Mouse (Mus musculus) cortical plate, adult 2 months (tissue): ENCODE results near the gene C130074G19Rik. TPM values are rescaled to one million over a fixed set of nuclear protein-coding genes. Genes with fewer than 3 reads are reported as not detected.

ENCODE experiments used
- H3K27ac ChIP-seq: fragments of 200-500 bp; 2 replicates; pipeline ENCODE4 v1.5.1; 2012; ENCODE audit warnings: low read length, control low read depth, inconsistent platforms; ENCODE audit not compliant: insufficient read depth
- H3K4me1 ChIP-seq: fragments of 200-500 bp; 2 replicates; pipeline ENCODE4 v1.6.1; 2011; ENCODE audit warnings: low read length; ENCODE audit not compliant: control insufficient read depth, insufficient read depth
- H3K4me3 ChIP-seq: fragments of 200-500 bp; 2 replicates; pipeline ENCODE4 v1.5.1; 2011; ENCODE audit warnings: mild to moderate bottlenecking, low read length, control low read depth; ENCODE audit not compliant: insufficient read depth
- CTCF ChIP-seq: fragments of 200-500 bp; IDR thresholded peaks from 2 replicates; pipeline ENCODE4 v1.5.1; 2011; ENCODE audit warnings: mild to moderate bottlenecking, control low read depth, low read length; ENCODE audit not compliant: insufficient read depth; ENCODE audit errors: extremely low read depth
- POLR2A ChIP-seq: fragments of 200-500 bp; IDR thresholded peaks from 2 replicates; pipeline ENCODE4 v1.6.1; 2011; ENCODE audit warnings: mild to moderate bottlenecking, low read length, control low read depth; ENCODE audit not compliant: insufficient read depth; ENCODE audit errors: extremely low read depth
- polyA plus RNA-seq: library from polyadenylated mRNA; depleted of rRNA; stranded (reverse); fragments of >200 nt; gene quantifications from 2 replicates; pipeline ENCODE4 v1.2.3, GENCODE M21; 2012

The C130074G19Rik gene
- polyA plus RNA-seq, 1 experiment: 35.9 TPM

- no peak for TF ChIP-seq CTCF
- TF ChIP-seq POLR2A: no peak
- Histone ChIP-seq H3K4me1 (peaks cover 7% of the 10 kb centered on the region), H3K27ac (no peak overlapping the region), H3K4me3 (peak overlapping the region; percentile 87; the same call in 1 of the 2 replicates)
Observed at GRCm38 (mm10) chr1:184846973-184847372, 36.0 kb downstream of the C130074G19Rik start.

GRCm38 (mm10) chr1:184846092-184846750 is 36.8 kb downstream of the C130074G19Rik start, which contains the start of gene Marc2:
Marc2 (minus strand) TSS chr1:184846451.
- no peak; the same call in 1 of the 2 replicates for TF ChIP-seq POLR2A
- TF ChIP-seq CTCF: no peak
- Histone ChIP-seq H3K4me1 (peaks cover 8% of the 10 kb centered on the region), H3K4me3 (peak within 1 kb of the TSS; percentile 87), H3K27ac (peak within 1 kb of the TSS; percentile 77)

DNA sequence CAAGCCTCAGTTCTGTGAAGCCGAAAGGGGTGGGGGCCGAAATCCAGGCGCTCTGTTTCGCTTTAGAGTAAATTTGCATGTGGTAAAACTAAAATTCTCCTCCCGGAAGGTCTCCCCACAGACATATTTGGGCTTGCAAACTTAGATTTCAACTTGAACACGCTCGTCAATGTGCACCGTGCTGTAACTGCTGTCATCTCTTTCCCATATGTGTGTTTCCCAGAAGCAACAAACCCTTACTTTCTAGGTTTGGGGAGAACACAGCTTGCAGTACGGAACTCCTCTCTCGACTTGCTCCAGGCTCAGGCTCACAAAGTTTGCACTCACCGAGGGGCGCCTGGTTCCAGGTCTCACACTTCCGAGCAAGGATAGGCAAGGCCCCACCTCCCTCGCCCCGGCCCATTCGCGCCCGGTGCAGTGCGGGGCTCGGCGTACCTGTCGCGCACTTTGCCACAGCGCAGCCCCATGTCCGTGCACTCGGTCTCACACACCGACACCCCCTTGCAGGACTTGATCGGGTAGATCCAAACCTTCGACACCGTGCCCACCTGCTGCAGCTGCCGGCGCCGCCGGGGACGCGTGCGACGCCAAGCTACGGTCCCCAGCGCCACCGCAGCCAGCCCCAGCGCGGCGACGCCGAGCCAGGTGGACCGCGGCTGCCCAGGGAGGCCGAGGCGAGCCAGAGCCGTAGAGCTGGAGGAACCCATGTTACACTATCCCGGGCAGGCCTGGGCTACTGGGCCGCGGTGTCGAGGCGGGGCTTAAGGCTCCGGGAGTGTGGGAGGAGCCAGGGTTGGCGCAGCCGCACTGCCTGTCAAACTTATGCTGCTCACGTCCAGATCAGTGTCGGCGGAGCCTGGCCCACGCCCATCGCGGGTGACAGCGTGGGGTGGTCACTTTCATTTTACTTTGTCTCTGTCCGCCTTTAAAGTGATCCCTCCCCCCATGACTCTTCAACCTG is 37.6 kb downstream of the C130074G19Rik start:
- peaks cover 8% of the 10 kb centered on the region for H3K4me1 ChIP-seq
- peak overlapping the region; percentile 77 for H3K27ac ChIP-seq
- TF ChIP-seq CTCF (no peak), POLR2A (peak; percentile 88)
- peak overlapping the region; percentile 87 for H3K4me3 ChIP-seq

- H3K4me3 ChIP-seq: peak overlapping the region; percentile 87
- peaks cover 8% of the 10 kb centered on the region for H3K4me1 ChIP-seq
- TF ChIP-seq CTCF: no peak
- TF ChIP-seq POLR2A: no peak
- H3K27ac ChIP-seq: no peak overlapping the region
Observed at GRCm38 (mm10) chr1:184844326-184845066, 38.5 kb downstream of the C130074G19Rik start.

DNA sequence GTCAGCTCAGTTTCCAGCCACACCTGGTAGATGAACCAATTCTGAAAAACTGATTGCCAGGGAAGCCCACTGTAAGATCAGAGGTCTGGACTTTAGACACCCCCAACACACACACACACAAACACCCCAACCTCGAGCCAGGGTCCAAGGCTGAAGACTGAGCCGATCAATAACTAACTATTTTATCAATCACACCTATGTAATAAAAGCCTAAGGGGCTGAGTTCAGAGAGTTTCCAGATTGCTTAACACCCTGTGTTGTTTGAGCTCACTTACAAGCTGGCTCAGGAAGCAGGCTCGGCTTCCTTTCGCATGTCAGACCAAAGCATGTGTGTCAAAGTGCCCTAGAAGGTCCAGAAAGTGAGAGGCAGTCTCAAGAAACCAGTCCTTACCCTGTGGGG is 45.4 kb downstream of the C130074G19Rik start:
- Histone ChIP-seq H3K27ac (no peak overlapping the region), H3K4me3 (no peak overlapping the region), H3K4me1 (peaks cover 3% of the 10 kb centered on the region)
- no peak for TF ChIP-seq POLR2A
- no peak for TF ChIP-seq CTCF

DNA sequence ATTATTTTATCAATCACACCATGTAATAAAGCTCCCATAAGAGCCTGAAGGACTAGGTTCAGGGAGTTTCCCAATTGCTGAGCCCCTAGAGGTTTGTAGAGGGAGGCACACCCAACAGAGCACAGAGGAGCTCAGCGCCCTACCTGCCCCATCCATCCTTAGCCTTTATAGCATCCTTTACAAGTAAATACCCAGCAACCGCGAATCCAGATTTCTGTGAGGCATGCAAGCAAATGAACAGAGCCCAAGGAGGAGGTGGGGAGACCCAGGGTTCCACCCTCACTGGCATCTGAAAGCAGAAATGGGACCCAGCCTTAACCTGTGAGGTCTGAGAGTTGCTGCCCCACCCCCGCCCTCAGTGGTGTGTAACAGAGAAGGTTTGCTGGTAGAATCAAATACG is 46.7 kb downstream of the C130074G19Rik start:
- TF ChIP-seq POLR2A (no peak), CTCF (no peak)
- Histone ChIP-seq H3K4me1 (peaks cover 2% of the 10 kb centered on the region), H3K4me3 (no peak overlapping the region), H3K27ac (no peak overlapping the region)

DNA sequence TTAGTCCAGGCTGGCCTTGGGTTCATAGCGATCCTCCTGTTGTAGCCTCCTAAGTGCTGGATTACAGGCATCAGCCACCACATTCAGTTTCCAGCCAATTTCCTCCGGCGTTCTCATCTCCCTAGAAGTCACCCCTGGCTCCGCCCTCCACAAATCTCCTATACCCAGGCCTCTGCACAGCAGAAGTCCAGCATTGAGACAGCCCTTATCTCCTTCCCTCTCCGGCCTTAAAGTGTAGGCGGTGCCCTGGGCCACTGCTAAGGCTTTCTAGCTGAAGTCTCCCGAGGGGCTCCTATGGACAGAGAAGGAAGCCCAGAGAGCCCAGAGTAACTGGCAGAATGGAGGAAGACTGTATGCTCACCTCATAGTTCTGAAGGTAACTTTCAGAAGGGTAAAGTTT is 49.5 kb downstream of the C130074G19Rik start:
- TF ChIP-seq CTCF (no peak), POLR2A (no peak)
- Histone ChIP-seq H3K27ac (no peak overlapping the region), H3K4me1 (peaks cover 1% of the 10 kb centered on the region; the same call in 1 of the 2 replicates), H3K4me3 (no peak overlapping the region)

DNA sequence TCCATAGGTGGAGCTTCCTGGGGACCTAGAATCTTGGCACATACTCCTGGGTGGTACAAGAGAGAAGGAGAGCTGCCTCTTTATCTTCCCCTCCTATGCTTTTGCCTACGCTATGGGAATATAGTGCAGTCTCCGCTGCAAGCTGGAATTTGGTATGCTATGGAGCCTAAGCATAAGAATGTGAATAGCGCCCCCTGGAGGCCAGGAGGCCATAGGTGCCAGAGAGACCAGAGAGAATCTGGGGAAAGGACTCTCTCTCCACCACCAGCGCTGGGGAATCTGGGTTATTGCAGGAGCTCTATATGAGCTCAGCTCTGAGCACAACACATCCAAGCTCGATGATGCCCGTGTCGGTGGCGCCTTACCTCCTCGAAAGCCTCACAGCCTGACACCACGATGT is 50.8 kb downstream of the C130074G19Rik start:
- TF ChIP-seq CTCF: peak; percentile 22; the same call in 1 of the 2 replicates
- TF ChIP-seq POLR2A: no peak
- H3K4me3 ChIP-seq: no peak overlapping the region

GRCm38 (mm10) chr1:184829897-184830296 is 53.1 kb downstream of the C130074G19Rik start:
- TF ChIP-seq CTCF (no peak), POLR2A (no peak)

More for the DNA sequence above, 50.8 kb downstream of the C130074G19Rik start:
- no peak overlapping the region for H3K27ac ChIP-seq
- H3K4me1 ChIP-seq: no peaks in the 10 kb centered on the region

More at GRCm38 (mm10) chr1:184829897-184830296, 53.1 kb downstream of the C130074G19Rik start:
- no peaks in the 10 kb centered on the region for H3K4me1 ChIP-seq
- H3K4me3 ChIP-seq: no peak overlapping the region
- H3K27ac ChIP-seq: no peak overlapping the region
